Mouse (Mus musculus): ENCODE measurements around the gene Zfr2. TPM values are rescaled to one million over a fixed set of nuclear protein-coding genes. Genes with fewer than 3 reads are reported as not detected.

The Zfr2 gene
- total RNA-seq, 2 experiments from 2014 or later: 0.05 to 0.17 TPM

DNA sequence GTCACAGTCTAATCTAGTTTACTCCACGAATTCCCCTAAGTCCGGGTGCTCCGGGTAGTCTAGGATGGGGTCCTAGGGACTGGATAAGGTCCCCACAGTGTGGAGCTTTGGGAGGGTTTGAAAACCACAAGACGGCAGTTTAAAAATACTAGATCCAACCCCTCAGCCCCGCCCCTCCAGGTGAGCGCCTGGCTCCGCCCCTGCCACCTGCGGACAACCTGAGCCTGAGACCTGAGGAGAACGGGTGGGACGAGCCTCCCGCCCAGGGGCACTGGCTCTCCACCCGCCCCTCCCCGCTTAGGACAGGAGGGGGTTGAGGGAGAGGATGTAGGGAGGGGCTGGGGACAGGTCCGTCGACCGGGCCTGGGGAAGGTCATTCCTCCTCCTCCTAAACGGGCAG lies 51.8 kb downstream of the Zfr2 start:
- no peak for ATAC-seq (replicated peaks; ENCODE audit: poor library complexity)

DNA sequence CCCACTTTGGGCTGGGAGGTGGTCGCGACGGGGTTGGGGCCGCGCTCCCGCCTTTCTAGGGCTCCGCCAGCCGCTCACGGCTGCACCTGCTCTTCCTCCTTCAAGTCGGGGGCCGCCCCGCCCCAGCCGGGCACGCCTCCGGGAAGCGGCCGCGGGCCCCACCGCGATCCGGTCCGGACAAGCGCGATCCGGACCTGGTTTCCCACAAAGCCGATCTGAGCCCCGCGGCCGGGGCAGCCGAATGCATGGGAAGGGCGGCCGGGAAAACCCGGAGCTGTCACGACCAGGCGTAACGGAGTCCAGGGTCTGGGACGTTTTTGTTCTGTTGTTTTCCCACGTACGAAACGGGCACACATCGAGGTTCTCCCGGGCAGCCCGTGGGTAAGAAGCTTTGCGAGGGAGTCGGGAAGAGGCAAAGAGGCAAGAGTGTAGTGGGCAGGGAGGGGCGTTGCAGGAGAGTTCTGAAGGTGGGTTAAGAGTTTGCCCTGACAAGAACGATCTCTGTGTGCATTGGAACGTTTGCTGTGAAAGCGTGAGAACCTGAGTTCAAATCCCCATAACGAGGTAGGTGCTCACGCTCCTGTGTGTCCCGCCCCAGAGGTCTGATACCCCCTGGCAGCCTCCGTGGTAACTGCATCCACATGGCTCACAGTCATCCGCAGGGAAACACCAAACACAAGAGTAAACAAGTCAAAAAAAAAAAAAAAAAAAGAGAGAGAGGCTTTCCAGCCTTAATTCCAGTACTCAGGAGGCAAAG lies 52.9 kb downstream of the Zfr2 start:
- ATAC-seq (replicated peaks; ENCODE audit: poor library complexity): peak; percentile 83

DNA sequence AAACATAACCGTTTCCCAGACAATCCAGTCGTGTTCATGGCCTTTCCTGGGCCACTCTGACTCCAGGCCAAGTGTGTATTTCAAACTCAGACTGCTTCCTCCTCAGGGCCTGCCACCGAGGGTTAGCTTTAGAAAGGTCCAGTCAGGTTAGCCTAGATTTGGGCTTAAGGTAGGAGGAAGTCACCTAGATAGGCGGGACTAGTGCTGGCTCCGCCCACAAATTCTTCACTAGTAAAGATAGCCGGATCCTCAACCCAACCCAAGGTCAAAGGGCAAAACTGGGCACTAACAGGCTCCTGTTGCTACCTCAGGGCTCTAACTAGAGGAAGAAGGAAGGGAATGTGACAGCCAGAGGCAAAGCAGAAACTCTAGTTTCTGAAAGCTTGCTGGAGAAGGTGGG lies 53.6 kb downstream of the Zfr2 start:
- ATAC-seq (replicated peaks; ENCODE audit: poor library complexity): no peak

DNA sequence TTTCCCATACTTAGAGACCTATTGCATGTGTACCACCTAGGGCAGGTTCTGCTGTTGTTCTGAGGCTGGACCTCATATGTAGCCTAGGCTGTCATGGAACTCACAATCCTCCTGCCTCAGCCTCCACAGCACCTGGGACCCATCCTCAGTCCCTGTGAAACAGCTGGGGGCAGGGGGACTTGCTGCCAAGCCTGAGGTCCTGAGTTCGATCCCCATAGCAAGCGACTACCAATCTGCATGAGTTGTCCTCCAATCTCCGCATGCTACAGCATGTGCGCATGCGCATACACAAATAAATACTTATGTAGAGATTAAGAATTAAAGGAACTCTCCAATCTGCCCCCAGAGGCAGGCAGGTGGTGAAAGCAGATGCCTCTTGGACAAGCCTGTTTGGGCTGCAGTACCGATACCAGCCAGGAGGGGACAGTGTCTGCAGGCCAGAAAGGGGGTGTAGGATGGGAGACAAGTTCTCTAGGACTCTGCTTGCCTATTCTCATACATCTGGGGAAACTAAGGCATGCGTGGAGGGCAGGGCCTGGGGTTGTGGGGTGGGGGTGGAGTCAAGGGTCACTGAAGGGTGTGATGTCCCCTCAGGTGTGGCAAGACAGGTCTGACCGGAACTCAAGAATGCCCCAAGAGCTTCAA lies 54.7 kb downstream of the Zfr2 start:
- 0 out of 2 replicates have a peak, but pooled peaks have one; percentile 10 for ATAC-seq (replicated peaks; ENCODE audit: poor library complexity)

GRCm38 (mm10) chr10:81288601-81289000 lies 55.6 kb downstream of the Zfr2 start:
- no peak for ATAC-seq (replicated peaks; ENCODE audit: poor library complexity)

DNA sequence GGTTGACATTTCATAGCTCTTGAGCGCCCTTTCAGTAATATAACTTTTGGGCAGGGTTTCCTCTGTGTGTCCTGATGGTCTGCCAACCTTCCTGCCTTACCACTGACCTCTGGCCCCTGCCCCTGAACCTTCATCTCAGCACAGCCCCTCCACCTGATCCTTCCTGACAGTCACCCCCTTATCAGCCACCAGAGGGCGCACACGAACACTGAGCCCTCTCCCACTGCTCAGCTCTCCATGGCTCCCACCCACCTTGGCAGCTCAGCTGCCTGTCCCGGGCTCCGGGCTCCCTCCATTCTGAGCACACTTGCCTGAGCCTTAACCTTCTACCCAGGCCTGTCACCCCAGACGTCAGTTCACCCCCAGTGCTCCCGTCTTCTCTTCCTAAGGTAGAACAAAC lies 56.3 kb downstream of the Zfr2 start:
- peak; percentile 23 for ATAC-seq (replicated peaks; ENCODE audit: poor library complexity)

DNA sequence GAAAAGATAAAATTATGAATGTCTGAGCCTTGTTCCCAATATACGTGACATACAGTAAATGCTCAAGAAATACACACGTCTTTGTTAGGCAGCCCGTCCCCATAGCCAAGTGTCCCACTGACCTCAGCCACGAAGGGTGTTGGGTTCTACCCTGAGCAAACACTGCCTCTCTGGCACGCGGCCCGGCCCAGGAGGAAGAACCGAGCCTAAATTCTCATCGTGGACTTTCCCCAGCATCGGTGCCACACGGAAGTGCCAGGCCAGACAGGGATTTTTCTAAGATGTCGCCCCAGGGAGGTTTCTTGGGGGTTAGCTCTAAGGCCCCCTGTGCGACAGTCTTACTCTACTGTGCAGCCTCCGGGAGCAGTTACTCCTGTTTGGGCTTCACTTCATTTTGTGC lies 56.9 kb downstream of the Zfr2 start:
- ATAC-seq (replicated peaks; ENCODE audit: poor library complexity): no peak

- no peak for ATAC-seq (replicated peaks; ENCODE audit: poor library complexity)
Observed at GRCm38 (mm10) chr10:81290698-81291460, 57.9 kb downstream of the Zfr2 start.

GRCm38 (mm10) chr10:81291511-81292104 lies 58.7 kb downstream of the Zfr2 start, which contains the start of gene Tjp3:
Gene Tjp3 (minus strand): TSS chr10:81291581.
- no peak for ATAC-seq (replicated peaks; ENCODE audit: poor library complexity)

DNA sequence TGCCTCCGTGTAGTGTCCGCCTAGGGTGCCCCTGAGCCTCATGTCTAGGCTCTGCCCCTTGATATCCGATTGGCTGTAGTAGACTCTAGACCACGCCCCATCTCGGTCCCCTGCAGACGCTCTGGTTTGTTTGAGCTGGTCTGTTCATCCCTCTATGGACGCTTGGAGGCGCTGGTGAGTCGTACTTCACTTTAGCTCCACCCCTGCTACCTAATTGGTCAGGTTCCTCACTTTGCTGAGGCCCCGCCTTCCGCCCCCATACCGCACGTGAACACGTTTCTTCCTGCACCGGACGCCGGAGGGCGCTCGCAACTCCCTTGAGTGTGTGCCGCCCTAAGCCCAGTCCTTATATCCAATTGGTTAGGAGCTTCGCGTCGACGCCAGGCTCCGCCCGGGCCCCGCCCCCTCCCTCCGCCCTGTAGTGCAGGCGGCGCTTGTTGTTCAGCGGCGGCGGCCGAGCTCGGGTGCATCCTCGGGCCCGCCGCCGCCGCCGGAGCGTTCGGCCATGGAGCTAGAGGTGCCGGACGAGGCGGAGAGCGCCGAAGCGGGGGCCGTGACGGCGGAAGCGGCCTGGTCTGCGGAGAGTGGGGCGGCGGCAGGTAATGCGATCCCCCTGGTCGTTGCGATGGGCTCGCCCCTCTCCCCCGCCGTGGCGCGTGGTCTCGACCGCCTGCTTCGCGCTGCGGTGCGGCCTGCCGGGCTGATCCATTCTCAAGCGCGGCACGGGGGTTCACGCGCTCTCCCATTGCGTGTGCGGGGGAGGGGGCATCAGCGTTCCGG lies 59.8 kb downstream of the Zfr2 start, which contains the start of gene Pip5k1c:
TSS of gene Pip5k1c (plus strand) at position 410 of the 780 bp plus-strand sequence.
- peak; percentile 76 for ATAC-seq (replicated peaks; ENCODE audit: poor library complexity)

DNA sequence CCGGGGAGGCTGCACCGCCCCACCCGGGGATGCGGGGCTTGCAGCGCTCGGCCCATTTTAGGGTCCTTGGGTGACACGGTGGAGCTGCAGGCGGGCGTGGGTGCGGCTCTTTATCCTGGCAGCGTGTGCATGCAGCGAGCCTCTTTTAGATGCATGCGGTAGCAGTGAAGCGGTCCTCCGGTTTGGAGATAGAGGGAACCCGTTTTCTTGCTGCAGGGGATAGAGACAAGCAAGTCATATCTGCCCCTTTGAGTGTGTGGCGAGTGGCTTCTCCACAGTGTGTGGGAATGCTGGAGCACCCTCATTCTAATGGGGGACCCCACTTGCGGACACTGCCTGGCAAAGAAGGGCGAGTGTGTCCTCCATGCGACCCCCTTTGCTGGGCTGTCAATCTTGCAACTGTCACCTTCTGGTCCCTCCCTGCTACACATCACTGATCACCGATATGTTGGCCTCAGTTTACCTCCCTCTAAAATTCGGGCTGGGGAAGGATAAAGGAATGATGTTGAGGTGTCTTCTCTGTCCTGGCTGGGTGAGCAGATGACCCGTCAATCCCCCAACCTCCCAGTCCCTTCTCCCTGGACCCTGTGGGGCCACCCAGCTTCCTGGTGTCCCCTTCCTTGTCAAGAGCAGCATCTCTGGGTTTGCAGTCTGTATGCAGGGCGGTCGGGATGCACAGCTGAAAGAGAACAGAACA lies 60.5 kb downstream of the Zfr2 start:
- ATAC-seq (replicated peaks; ENCODE audit: poor library complexity): no peak

DNA sequence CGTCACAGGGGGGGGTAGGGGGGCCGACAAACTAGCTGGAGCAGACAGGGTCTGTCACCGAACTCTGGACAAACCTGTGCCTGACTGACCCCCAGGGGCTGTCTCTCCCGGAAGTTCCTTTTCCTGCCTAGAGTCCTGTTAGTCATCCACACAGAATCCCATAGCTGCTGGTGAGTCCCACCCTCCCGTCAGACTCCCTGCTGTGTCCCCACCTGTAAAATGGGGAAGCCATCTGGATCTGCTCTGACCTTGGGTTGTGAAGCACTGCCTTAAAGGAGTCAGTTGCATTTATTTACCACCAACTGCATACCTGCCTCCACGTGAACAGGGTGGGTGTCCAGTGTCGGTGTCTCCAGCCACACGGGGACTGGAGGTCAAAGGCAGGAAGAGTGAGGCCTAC lies 61.5 kb downstream of the Zfr2 start:
- ATAC-seq (replicated peaks; ENCODE audit: poor library complexity): no peak

GRCm38 (mm10) chr10:81295185-81295584 lies 62.2 kb downstream of the Zfr2 start:
- ATAC-seq (replicated peaks; ENCODE audit: poor library complexity): no peak

- no peak for ATAC-seq (replicated peaks; ENCODE audit: poor library complexity)
Observed at GRCm38 (mm10) chr10:81297246-81297645, 64.3 kb downstream of the Zfr2 start.

- ATAC-seq (replicated peaks; ENCODE audit: poor library complexity): peak; percentile 57
Observed at GRCm38 (mm10) chr10:81297845-81298244, 64.9 kb downstream of the Zfr2 start.

- ATAC-seq (replicated peaks; ENCODE audit: poor library complexity): peak; percentile 58
Observed at GRCm38 (mm10) chr10:81298369-81299100, 65.6 kb downstream of the Zfr2 start.

DNA sequence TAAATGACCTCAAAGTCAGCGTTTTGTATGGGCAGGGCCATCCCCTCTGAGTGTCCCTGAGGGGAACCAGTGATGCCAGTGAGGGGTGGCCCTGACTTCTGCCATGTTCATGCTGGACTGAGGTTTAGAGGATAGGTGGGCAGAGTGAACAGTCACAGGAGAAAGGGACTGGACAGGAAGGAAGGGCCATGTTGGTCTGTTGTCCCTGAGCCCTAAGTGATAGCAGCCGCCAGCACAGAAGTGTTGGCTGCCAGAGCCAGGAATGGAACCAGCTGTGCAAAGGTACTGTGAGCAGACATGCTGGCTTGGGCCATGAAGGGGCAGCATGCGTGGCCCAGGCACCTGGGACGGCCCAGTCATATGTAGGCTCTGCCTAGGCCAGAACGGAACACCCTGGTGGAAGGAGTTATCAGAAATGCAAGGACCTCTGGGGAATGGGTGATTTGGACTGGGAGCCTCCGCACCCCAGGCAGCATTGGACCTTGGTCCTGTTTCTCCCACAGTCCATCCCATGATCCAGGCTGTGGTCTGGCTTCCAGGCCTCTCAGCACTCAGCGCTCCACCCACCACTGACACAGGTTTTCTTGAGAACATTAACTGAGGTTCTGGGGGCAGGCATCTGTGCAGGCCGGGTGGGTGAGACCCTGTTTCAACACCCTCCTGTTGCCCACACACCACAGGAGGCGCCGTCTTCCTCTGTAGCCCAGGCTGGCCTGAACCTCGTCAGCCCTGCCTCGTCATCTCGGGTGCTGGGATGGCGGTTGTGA lies 66.8 kb downstream of the Zfr2 start:
- ATAC-seq (replicated peaks; ENCODE audit: poor library complexity): no peak

DNA sequence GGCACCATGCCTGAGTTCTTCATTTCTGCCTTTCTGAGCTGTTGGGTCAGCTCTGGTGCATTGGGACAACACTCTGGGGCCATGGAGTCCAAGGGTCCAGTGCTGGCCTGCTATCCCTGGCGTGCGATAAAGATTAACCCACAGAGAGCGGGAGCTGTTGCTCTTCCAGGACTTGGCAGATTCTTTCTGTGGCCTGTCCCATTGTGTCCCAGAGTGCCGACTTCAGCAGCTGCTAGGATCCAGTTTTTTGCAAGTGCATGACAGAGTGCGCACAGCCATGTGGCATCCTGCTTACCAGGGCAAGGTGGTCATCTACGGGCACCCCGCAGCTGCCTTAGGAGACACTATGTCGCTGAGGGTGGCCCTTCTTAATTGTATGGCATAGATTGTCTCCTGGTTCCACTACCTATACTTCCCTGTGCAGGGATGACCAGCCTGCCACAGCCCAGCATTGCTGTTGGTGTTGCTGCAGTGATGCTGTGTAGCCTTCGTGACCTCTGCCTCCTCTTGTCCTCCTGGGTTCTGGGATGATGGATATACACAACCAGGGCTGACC lies 67.5 kb downstream of the Zfr2 start:
- ATAC-seq (replicated peaks; ENCODE audit: poor library complexity): no peak
